Mouse (Mus musculus) embryonic fibroblast, embryonic 13.5 days (primary cell): Measurements from ENCODE around the gene Gm45717.

ENCODE experiments used
- CTCF ChIP-seq: IDR thresholded peaks from 2 replicates; pipeline ENCODE4 v1.5.1; 2011; ENCODE audit warnings: mild to moderate bottlenecking, control low read depth, low read length, moderate library complexity, borderline replicate concordance; ENCODE audit not compliant: insufficient read depth
- POLR2A ChIP-seq: IDR thresholded peaks from 2 replicates; pipeline ENCODE4 v1.6.1; 2011; ENCODE audit warnings: low read depth, mild to moderate bottlenecking, control low read depth, low read length, moderate library complexity

- TF ChIP-seq CTCF (no peak), POLR2A (no peak)
Measured at GRCm38 (mm10) chr7:140921225-140921975, 34.3 kb downstream of the Gm45717 start.
